Mouse (Mus musculus): ENCODE measurements at regions not wholly inside any gene's neighbourhood (a gene's known extent, or its start where the extent isn't known, plus 50 kb on each side); places are given as distances from the start of the nearest gene placed in this dataset.

DNA sequence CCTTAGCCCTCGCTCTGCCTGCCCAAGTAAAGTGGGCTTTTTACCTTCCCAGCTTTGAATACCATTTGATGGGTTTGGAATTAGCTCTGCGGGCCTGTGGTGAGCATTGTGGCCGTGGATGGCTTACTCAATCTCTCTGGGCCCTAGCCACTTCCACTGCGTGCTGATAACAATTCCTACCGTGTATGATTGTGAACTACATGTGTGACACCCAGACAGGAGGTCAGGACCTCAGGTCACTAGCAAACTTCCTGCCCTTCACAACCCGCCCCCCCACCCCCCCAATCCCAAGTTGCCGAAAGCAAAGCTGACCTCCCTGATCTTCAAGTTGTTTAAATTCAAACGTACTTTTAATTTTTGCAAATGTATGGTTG lies 231.9 kb downstream of the 4933412E24Rik start:
- DNase-seq, result no peak

DNA sequence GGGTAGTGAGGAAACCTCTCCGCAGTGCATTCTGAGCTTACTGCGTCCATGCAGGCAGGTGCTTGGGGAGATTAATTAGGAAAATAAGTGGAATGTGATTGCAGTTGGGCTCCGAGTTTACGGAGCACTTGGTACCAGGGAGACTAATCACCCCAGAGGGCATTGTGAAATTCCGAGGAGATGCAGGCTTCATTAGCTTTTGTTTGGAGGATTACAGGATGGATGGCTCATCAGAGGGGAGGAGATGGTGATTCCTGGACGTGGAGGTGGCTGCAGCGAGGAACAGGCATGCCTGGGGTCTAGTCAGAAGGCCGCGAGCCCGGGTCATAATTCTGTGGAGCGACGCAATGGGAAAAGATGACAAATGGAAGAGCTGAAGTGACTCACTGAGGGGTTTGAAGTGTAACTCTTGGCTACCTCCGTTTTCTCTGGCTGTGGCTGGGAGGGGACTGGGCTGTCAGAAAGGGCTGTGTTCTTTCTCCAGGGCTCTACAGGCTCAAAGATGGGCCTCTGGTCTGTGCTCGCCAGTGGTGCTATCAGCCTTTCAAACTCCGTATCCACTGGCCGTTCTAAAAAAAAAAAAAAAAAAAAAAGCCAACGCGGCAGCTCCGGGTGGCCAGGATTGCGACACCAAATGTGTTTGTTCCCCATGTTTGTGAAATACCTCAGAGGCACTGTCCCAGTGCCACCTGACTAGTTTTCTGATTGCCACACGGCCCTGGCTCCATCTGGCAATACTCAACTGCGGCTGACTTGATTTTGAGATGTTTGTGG lies 232.4 kb downstream of the 4933412E24Rik start:
- no peak for DNase-seq

DNA sequence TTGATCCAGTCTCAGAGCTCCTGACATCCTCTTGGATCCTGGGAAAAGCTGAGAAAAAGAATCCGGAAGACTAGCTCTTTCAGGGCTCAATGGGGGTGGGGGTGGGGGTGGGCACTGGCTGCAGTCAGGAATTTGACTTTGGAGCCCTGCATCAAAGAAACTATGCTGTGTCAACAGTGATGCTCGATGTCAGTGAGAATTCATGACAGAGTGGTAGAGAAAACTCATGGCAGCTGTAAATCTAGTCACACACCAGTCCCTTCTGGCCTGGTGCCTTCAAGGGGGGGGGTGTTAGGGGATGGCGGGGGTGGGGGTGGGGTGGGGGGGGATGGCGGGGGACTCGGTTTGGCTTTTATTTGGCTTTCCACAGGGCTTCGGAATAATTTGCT lies 233.0 kb downstream of the 4933412E24Rik start:
- no peak for DNase-seq

DNA sequence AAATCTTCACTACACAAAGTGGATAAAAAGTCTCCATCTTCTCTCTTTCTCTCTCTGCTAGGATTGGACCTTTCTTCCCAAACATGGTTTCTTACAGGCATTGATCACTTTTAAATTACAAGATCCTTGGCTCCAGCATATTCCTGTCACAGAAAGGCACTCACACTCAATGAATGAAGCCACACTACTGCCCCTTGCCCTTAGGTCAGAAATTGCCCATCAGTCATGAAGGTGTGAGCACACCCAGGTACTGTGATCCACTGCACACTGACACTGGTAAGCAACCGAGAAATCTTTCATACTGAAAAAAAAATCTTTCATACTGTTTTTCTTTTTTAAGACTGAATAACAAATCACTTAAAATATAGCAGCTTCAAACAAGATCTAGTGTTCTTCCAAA lies 235.9 kb downstream of the 4933412E24Rik start:
- DNase-seq, result no peak

DNA sequence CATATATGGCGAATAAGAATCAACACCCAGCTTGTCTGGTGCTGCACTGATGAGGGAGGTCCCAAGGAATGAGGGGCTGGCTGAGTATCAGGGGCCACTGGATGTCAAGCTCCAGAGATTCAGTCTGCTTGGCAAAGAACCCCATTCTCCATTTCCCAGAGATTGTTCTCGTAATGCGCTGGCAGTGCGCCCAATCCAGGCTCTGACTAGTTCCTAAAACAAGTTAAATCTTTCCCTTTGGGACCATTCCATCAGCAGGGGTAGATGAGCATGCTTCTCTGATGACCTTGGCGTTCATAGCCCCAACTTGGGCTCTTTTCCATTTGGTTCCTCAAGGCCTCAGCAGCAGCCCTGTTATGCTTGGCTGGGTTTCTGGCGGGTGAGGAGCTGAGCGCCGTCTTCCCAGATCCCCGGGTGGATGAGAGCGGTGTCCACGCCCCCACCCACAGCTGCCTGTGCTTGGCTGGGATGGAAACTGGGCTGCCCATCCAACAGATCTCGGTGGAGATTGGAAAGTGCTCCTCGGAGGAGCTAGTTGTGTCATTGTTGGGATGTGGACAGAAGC lies 239.0 kb downstream of the 4933412E24Rik start:
- peak in 1 of 2 experiments; percentile 38 for DNase-seq

DNA sequence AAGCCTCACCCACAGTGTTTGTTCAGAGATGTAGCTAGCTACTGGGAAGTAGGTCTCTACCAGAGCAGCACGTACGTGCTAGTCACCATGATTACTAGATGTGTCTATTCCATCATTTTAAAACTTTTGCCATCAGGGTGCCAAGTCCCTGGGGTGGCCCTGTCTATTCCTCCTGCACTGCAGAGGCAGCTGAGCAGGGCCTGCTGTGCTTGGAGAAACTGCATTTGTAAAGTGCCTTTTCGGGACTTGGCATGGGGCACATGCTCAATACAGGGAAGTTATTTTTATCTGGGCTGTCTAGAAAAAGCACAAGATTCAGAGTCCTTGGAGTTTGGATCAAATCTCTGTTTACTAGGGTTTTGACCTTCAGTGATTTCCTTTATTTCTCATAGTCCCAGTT lies 240.6 kb downstream of the 4933412E24Rik start:
- DNase-seq, result no peak

DNA sequence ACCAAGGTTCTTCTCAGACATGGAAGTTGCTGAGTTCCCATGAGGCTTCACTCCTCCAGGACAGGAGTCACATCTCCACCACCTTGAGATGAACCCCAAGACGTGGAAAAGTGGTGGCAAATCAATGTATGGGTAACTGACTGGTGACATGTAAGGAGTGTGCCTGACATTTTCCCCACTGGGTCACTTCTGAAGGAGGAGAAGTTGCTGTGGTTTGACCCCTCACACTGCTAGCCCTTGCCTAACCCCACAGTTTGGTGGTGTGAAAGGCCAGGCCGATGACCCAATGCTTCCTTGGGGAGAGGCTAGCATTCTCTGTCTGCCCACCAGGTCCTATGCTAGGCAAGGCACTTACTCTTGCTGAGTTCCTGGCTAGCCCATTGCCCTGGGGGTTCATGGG lies 242.4 kb downstream of the 4933412E24Rik start:
- DNase-seq, result no peak

DNA sequence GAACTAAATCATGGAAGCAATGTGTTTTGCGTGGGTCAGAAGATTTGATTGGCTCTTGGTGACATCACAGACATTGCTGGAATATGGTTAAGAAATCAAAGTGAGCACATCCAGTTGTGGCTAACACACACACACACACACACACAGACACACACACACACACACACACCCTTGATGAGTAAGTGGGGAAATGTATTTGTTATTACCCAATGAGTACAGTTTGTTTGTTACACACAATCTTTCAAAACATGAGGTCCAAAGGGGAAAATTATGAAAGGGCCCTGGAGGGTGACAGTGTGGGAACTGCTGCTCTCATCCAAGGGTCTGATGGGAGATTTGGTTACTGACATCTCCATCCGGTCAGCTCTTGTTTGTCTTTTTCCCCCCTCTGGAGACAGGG lies 243.8 kb downstream of the 4933412E24Rik start:
- no peak for DNase-seq

DNA sequence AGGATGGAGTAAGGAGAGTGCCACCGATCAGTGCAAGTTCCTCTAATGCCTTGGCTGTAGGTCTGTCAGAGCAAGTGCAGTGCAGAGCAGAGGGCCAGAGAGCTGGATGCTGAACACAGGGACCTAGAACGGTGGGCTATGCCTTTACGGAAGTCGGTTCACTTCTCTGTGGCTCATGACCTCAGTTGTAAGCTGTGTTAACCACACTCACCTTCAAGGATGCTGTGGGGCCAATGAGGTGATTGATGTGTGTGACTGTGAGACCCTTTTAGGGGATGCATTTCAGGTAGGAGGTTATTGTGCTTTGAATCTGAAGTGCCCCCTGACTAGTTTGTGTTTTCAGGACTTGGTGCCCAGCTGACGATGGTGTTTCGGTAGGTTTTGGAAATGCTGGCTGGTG lies 254.4 kb downstream of the 4933412E24Rik start:
- no peak for DNase-seq

DNA sequence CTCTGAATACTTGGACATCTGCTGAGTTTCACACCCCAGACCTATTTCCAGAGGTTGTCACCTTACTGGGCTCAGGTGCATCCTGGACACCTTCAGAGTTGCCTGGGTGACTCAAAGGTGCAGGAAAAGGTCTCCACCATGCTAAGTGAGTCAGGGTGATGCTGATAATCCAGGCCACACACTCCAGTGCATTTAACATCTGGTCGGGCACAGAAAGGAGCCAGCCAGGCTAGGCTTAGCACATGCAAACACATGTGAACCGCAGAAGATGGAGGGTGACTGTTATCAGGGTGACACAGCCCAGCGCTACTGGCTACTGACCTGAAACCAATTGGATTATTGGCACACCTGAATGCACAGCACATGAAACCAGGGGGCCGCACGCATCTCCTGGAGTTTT lies 255.9 kb downstream of the 4933412E24Rik start:
- no peak for DNase-seq

DNA sequence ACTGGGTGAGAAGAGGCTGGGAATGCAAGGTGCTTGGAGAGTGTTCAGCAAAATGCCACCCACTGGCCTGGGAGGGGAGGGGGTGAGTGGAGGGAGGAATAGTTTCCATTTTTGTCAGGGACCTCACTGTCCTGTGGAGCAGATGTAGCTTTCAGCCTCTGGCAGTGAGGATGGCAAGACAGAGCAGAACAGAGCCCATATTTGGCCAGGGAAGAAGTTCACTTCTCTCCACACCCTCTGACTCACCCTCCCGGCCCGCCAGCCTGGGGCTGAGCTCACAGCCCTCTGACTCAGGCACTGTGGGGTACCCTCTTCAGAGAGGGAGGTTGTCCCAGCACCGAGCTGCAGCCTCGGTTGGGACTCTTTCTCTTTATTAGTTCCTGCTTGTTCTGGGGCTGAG lies 256.8 kb downstream of the 4933412E24Rik start:
- no peak for DNase-seq

DNA sequence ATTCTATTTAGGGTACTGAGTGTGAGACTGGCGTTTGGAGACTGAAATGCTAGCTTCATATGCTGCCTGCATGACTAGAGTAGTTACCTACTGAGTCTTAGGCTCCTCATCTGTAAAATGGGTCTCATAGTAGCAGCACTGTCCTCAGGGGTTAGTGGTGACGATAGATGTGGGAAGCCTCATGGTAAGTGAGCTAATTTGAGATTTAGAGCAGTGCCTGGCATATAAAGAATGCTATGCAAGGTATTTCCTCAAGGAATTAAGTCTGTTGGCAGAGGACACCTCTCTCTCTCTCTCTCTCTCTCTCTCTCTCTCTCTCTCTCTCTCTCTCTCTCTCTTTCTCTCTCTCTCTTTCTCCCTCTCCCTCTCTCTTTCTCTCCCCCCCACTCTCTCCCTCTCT lies 257.4 kb downstream of the 4933412E24Rik start:
- no peak for DNase-seq

DNA sequence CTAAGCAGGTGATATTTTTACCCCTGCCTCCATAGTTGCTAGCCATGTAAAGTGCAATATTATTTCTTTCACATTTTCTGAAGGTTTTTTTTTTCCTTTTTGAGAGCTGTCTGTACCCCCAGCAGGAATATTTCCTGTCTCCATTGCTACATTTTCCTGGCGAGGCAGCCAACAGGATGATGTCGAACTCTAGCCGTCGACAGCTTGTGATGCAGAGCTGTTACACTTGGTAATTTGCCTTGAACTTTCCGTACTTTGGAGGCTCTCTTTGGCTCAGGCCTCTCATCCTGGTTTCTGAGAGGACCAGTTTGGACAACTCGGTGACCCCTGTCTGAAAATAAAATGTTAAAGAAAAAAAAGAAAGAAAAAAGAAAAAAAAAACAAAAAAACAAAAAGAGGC lies 260.3 kb downstream of the 4933412E24Rik start:
- no peak for DNase-seq

DNA sequence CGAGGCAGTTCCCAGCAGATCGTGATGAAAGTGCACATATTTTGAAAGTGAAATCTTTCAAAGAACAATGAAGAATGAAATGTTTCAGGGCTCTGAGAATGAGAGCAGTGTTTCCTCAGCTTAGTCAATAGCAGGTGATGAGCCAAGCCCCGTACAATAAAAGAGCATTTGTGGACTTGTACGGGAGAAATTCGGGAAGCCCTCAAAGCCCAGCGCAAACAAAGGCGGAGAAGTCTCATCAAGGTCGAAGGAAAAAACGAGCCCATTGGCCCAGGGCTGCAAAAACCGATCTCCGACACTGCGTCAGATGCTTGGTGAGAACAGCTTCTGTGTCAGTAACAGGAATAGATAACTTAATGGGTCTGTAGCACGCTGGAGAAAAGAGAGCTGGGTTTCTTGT lies 261.5 kb downstream of the 4933412E24Rik start:
- no peak for DNase-seq

DNA sequence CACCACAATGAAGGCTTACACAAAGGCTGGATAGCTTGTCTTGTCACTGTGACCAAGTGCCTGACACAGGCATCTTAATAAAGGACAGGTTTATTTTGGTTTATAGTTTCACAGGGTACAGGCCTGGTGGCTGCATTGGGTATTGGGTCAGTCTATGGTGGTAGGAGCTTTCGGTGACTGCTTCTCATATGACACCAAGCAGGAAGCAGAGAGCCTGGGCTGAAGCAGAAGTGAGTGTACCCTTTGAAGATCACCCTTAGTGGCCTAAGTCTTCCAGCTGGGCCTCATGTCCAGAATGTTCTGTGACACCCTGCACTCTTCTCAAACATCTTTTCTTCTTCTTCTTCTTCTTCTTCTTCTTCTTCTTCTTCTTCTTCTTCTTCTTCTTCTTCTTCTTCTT lies 264.1 kb downstream of the 4933412E24Rik start:
- DNase-seq, result no peak

DNA sequence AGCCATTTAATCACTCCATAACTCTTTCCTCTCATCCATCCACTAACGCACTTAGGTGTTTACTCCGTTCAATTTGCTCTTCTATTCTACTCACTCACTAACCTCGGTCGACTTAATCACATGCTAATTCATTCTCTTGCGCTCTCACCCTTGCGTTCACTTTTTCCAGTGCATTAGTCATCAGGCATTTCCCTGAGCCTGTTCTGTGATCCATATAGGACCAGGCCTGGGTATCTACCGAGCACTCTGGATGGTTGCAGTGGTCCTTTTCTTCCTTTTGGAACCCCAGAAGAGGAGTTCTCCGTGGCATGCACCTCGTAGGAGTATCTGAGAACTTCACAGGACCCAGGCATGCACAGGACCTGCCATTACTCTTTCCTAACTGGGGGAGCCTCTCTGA lies 270.1 kb downstream of the 4933412E24Rik start:
- DNase-seq, result no peak

DNA sequence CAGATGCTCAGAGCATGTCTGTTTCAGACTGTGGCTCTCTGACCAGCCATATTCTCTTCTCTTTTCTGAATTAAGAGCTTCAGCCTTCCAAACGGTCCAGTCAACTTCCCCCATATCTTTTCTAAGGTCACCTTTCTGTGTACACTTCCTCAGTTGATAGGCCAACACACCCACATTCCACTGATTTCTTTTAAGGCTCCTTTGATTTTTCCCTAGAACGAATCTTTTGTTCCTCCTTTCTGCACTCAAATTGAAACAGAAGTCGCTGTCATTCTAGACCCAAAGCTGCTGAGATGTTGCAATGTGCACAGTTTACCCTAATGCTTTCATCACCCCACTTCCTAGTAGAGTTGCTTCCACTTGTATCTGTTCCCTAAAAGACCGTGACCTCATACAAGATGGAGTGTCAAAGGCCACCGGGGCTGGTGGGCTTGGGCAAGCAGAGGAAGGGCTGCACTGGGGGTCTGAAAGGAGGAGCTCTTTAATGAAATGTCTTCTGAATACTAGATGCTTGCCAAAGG lies 271.9 kb downstream of the 4933412E24Rik start:
- DNase-seq, result no peak

DNA sequence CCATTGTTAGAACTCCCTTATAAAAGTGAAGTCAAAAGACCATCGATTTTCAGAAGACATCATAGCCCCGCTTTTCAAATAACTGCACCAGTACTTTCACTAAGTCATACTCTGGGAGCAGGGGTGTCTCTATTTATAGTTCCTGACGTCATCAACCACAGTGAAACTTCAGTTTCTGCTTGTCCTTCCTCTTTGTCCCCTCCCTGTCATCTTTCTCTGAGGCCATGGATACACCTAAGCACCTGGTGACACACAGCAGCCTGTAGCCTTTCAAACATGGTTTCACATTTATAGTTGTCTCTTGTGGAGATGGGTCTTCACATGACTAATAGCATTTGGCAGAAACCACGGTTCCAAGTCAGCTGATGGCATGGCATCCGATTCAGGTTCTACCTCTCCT lies 277.2 kb downstream of the 4933412E24Rik start:
- no peak for DNase-seq

DNA sequence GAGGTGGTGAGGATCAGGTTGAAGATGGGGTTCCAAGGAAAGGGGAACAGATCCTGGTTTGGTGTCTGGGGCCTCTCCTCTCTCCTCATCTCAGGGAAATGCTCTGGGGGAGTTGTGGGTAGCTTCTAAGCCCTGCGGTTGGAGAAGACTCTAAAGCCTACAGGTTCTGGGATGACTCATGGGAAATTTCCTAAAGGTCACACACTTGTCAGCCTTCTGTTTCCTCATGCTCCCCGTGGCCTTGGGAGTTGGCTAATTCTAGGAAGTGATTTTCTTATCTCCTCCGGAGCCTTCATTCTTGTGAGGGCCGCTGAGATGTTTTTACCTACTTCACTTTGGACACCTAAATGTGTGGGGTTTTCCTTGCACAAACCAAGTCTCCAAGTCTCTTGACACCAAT lies 279.2 kb downstream of the 4933412E24Rik start:
- no peak for DNase-seq

DNA sequence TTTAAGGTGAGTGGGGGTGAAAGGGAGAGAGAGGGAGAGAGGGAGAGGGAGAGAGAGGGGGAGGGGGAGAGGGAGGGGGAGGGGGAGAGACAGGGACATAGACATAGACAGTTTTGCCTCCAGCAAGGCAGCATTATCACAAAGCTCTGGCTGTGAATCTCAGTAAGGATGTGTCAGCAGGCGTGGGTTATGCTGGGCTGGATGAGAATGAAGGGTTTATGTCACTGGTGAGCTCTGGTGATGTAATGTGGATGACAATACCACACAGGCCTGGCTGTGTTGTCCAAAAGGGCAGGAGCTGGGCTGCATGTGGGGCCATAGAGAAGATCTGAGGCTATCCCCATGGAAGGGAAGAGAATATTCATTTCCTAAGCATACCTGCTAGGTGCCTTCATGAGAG lies 282.0 kb downstream of the 4933412E24Rik start:
- no peak for DNase-seq

DNA sequence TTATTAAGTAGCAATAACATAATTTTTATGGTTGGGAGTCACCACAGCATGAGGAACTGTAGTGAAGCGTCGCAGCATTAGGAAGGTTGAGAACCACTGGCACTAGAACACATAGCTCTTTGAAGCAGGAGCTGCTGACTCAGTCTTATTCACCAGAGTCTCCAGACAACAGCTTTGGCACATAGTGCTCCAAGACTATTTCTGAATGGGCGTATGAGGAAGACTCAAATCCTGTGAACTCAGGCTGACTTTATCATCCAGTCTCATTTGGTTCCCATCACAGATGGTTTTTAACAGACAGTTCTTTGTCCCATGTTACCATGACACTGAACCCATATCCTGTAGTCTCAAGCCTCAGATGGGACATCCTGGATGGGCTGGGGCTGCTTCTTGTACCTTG lies 282.5 kb downstream of the 4933412E24Rik start:
- DNase-seq, result no peak

DNA sequence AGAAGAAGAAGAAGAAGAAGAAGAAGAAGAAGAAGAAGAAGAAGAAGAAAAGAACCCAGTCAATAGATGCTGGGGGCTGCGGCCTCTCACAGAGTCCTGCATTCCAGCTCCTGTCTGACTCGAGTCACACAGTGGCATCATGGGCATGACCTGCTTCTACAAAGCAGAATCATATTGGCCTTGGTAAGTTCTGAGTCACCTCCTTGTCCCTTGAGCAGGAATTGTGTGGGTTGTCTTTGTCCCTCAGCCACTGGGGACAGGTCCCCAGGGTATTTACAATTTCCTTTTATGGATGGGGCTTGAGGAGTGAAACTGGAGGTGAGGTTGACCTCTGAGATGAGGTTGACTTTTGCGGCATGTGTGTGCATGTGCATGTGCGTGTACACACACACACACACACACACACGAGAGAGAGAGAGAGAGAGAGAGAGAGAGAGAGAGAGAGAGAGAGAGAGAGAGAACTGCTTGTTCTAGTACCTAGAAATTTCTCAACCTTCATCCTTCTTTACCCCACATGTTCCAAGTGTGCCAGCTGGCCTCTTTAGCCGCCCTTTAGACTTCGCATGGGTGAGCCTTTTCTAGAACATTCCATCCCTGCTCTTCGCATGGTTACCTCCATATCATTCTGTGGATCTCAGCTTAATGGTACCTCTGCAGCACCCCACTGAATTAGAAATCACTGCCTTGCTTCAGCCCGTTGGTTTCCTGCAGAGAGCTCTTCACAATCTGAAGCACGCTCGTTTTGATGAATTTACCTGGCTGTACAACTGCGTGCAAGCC lies 283.2 kb downstream of the 4933412E24Rik start:
- DNase-seq, result no peak

DNA sequence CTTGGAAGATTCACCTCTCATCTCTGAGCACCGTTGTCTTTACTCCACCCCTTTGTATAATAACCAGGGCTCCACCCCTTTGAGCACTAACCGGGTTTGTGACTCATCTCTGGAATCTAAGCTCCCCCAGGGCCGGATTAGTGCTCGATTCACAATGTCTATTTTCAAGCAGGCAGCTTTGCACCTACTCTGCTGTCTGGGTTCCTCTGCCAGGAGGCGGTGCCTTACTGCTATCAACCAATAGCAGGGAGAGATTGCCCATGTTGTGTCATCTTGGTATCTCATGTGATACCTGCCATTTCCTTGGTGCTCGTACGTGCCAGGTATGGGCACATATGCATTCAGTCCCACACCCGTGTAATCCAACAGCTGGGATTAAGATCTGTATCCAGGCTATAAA lies 285.3 kb downstream of the 4933412E24Rik start:
- DNase-seq, result no peak

Measured in cerebellum, postnatal 25 days (tissue).